Mouse (Mus musculus) neural tube, embryonic 14.5 days (tissue): ENCODE measurements at regions not wholly inside any gene's neighbourhood (a gene's known extent, or its start where the extent isn't known, plus 50 kb on each side); places are given as distances from the start of the nearest gene placed in this dataset.

ENCODE experiments used
- ATAC-seq: fragments of 200-750 bp; cut with Nextera tagmentation; 2 replicates; pipeline ENCODE4 v1.8.0; 2017; ENCODE audit warnings: low read depth, mild to moderate bottlenecking, moderate TSS enrichment, moderate library complexity
- H3K27ac ChIP-seq: fragments of 300-500 bp; sonication (generic); 2 replicates; pipeline ENCODE4 v1.5.1; 2014; ENCODE audit warnings: low read depth, mild to moderate bottlenecking, control low read depth, low read length, moderate library complexity, mixed read lengths
- H3K27me3 ChIP-seq: fragments of 300-500 bp; sonication (generic); 2 replicates; pipeline ENCODE4 v1.6.1; 2014; ENCODE audit warnings: low read length; ENCODE audit not compliant: control insufficient read depth, insufficient read depth
- H3K36me3 ChIP-seq: fragments of 300-500 bp; sonication (generic); 2 replicates; pipeline ENCODE4 v1.6.1; 2014; ENCODE audit warnings: low read length, mixed read lengths; ENCODE audit not compliant: control insufficient read depth, insufficient read depth
- H3K4me1 ChIP-seq: fragments of 300-500 bp; sonication (generic); 2 replicates; pipeline ENCODE4 v1.6.1; 2014; ENCODE audit warnings: low read length; ENCODE audit not compliant: control insufficient read depth, insufficient read depth
- H3K4me2 ChIP-seq: fragments of 300-500 bp; sonication (generic); 2 replicates; pipeline ENCODE4 v1.6.1; 2014; ENCODE audit warnings: mild to moderate bottlenecking, low read depth, low read length, control low read depth
- H3K4me3 ChIP-seq: fragments of 300-500 bp; sonication (generic); 2 replicates; pipeline ENCODE4 v1.5.1; 2014; ENCODE audit warnings: low read depth, low read length, control low read depth, mixed read lengths
- H3K9ac ChIP-seq: fragments of 300-500 bp; sonication (generic); replicated peaks from 2 replicates; pipeline ENCODE4 v1.6.1; 2014; ENCODE audit warnings: low read depth, mild to moderate bottlenecking, control low read depth, low read length, mixed read lengths
- H3K9me3 ChIP-seq: fragments of 300-500 bp; sonication (generic); 2 replicates; pipeline ENCODE4 v1.6.1; 2016; ENCODE audit warnings: low read length; ENCODE audit not compliant: control insufficient read depth
- WGBS: fragments of 180-500 bp; shearing (Covaris S2); extraction: QIAGEN DNeasy Blood & Tissue Kit; methylation state at CpG from one replicate; pipeline ENCODE4 v1.1.7; 2014; 5-methylcytosine and 5-hydroxymethylcytosine counted together

- WGBS: 88% methylated on average over 7 of the region's 7 CpGs
- Histone ChIP-seq H3K4me3 (no peak overlapping the region), H3K4me1 (peaks cover 2% of the 10 kb centered on the region), H3K4me2 (no peak overlapping the region), H3K27ac (no peak overlapping the region), H3K36me3 (no peaks in the 10 kb centered on the region), H3K9me3 (no peaks in the 10 kb centered on the region), H3K9ac (no peak overlapping the region), H3K27me3 (no peaks in the 10 kb centered on the region)
- ATAC-seq: no peak
Observed at GRCm38 (mm10) chr2:75452274-75453148, 206.6 kb upstream of the Hnrnpa3 start.

GRCm38 (mm10) chr2:75455481-75455880, 203.6 kb upstream of the Hnrnpa3 start:
- Histone ChIP-seq H3K4me2 (no peak overlapping the region), H3K27ac (no peak overlapping the region), H3K4me3 (no peak overlapping the region), H3K4me1 (no peaks in the 10 kb centered on the region), H3K9ac (no peak overlapping the region), H3K36me3 (no peaks in the 10 kb centered on the region), H3K9me3 (no peaks in the 10 kb centered on the region), H3K27me3 (no peaks in the 10 kb centered on the region)
- 96% methylated on average over 9 of the region's 9 CpGs for WGBS
- ATAC-seq: no peak

GRCm38 (mm10) chr2:75456272-75456671, 202.8 kb upstream of the Hnrnpa3 start:
- H3K27ac ChIP-seq: no peak overlapping the region
- WGBS: 78% methylated on average over 1 of the region's 1 CpGs
- H3K9ac ChIP-seq: no peak overlapping the region
- no peaks in the 10 kb centered on the region for H3K27me3 ChIP-seq
- no peaks in the 10 kb centered on the region for H3K36me3 ChIP-seq
- ATAC-seq: no peak
- no peaks in the 10 kb centered on the region for H3K9me3 ChIP-seq
- no peaks in the 10 kb centered on the region for H3K4me1 ChIP-seq
- no peak overlapping the region for H3K4me2 ChIP-seq
- H3K4me3 ChIP-seq: no peak overlapping the region

GRCm38 (mm10) chr2:75457423-75457822, 201.6 kb upstream of the Hnrnpa3 start:
- WGBS: 83% methylated on average over 3 of the region's 3 CpGs
- H3K4me1 ChIP-seq: no peaks in the 10 kb centered on the region
- no peak overlapping the region for H3K4me2 ChIP-seq
- ATAC-seq: no peak
- H3K9ac ChIP-seq: no peak overlapping the region
- no peaks in the 10 kb centered on the region for H3K27me3 ChIP-seq
- H3K9me3 ChIP-seq: no peaks in the 10 kb centered on the region
- H3K36me3 ChIP-seq: no peaks in the 10 kb centered on the region
- no peak overlapping the region for H3K4me3 ChIP-seq
- no peak overlapping the region for H3K27ac ChIP-seq

- Histone ChIP-seq H3K36me3 (no peaks in the 10 kb centered on the region), H3K4me3 (no peak overlapping the region), H3K4me1 (peaks cover 3% of the 10 kb centered on the region; the same call in 1 of the 2 replicates), H3K4me2 (no peak overlapping the region), H3K9ac (no peak overlapping the region), H3K27ac (no peak overlapping the region), H3K27me3 (no peaks in the 10 kb centered on the region), H3K9me3 (no peaks in the 10 kb centered on the region)
- WGBS: 87% methylated on average over 3 of the region's 3 CpGs
- no peak for ATAC-seq
Observed at GRCm38 (mm10) chr2:75458898-75459297, 200.2 kb upstream of the Hnrnpa3 start.

GRCm38 (mm10) chr2:75460419-75460818, 198.6 kb upstream of the Hnrnpa3 start:
- H3K4me1 ChIP-seq: peaks cover 3% of the 10 kb centered on the region; the same call in 1 of the 2 replicates
- H3K4me3 ChIP-seq: no peak overlapping the region
- H3K36me3 ChIP-seq: no peaks in the 10 kb centered on the region
- no peak for ATAC-seq
- H3K9me3 ChIP-seq: no peaks in the 10 kb centered on the region
- H3K27me3 ChIP-seq: no peaks in the 10 kb centered on the region
- no peak overlapping the region for H3K9ac ChIP-seq
- 92% methylated on average over 5 of the region's 5 CpGs for WGBS
- H3K4me2 ChIP-seq: no peak overlapping the region
- no peak overlapping the region for H3K27ac ChIP-seq

- H3K9me3 ChIP-seq: no peaks in the 10 kb centered on the region
- WGBS: 59% methylated on average over 5 of the region's 5 CpGs
- H3K27ac ChIP-seq: no peak overlapping the region
- no peaks in the 10 kb centered on the region for H3K27me3 ChIP-seq
- H3K4me3 ChIP-seq: no peak overlapping the region
- H3K9ac ChIP-seq: no peak overlapping the region
- ATAC-seq: no peak
- peaks cover 3% of the 10 kb centered on the region; the same call in 1 of the 2 replicates for H3K4me1 ChIP-seq
- no peak overlapping the region for H3K4me2 ChIP-seq
- H3K36me3 ChIP-seq: no peaks in the 10 kb centered on the region
Observed at GRCm38 (mm10) chr2:75461019-75461418, 198.0 kb upstream of the Hnrnpa3 start.

GRCm38 (mm10) chr2:75461421-75461991, 197.6 kb upstream of the Hnrnpa3 start:
- no peak overlapping the region for H3K4me3 ChIP-seq
- no peak for ATAC-seq
- peaks cover 3% of the 10 kb centered on the region; the same call in 1 of the 2 replicates for H3K4me1 ChIP-seq
- H3K27me3 ChIP-seq: no peaks in the 10 kb centered on the region
- no peak overlapping the region for H3K9ac ChIP-seq
- H3K9me3 ChIP-seq: no peaks in the 10 kb centered on the region
- no peak overlapping the region for H3K27ac ChIP-seq
- WGBS: 60% methylated on average over 10 of the region's 10 CpGs
- no peaks in the 10 kb centered on the region for H3K36me3 ChIP-seq
- H3K4me2 ChIP-seq: no peak overlapping the region

GRCm38 (mm10) chr2:75462030-75462671, 196.9 kb upstream of the Hnrnpa3 start:
- Histone ChIP-seq H3K27me3 (no peaks in the 10 kb centered on the region), H3K27ac (no peak overlapping the region), H3K36me3 (no peaks in the 10 kb centered on the region), H3K4me1 (peaks cover 3% of the 10 kb centered on the region; the same call in 1 of the 2 replicates), H3K4me2 (no peak overlapping the region), H3K9me3 (no peaks in the 10 kb centered on the region), H3K9ac (no peak overlapping the region), H3K4me3 (no peak overlapping the region)
- no peak for ATAC-seq
- WGBS: 50% methylated on average over 5 of the region's 5 CpGs
